Mouse (Mus musculus): ENCODE measurements at regions not wholly inside any gene's neighbourhood (a gene's known extent, or its start where the extent isn't known, plus 50 kb on each side); places are given as distances from the start of the nearest gene placed in this dataset.

DNA sequence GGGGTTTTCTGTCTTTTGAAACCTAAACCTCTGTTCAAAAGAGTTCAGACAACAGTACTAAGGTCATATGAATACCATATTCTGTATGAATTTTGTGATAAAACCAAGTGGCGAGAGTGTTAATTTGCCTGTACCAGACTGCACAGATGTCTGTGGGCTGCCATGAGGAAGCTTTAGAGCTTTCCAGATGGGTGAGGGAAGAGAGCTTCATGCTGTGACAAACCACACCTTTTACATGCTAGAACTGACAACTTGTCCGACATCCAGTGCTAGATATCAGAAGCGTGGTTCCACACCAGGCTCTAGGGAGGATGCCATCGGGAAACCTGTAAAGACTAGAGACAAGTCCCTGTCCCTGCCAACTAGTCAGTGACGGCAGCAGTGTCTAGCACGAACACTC, 60.9 kb upstream of the Gm10181 start:
- no peak overlapping the region for H3K27ac ChIP-seq (replicated peaks; ENCODE audit: low read depth, low read length)
- no peaks in the 10 kb centered on the region for H3K36me3 ChIP-seq (ENCODE audit: control insufficient read depth, insufficient read depth, low read length)
- 73% methylated on average over 6 of the region's 6 CpGs for WGBS
- no peak for DNase-seq (ENCODE audit: low spot score)
- H3K27me3 ChIP-seq (ENCODE audit: control insufficient read depth, insufficient read depth, low read length) = 0 out of 2 replicates have a peak, but pooled peaks cover 2% of the 10 kb centered on the region
- ATAC-seq (ENCODE audit: insufficient number of reproducible peaks, low FRiP score, low TSS enrichment, low read depth) = no peak
- H3K4me1 ChIP-seq (ENCODE audit: control insufficient read depth, insufficient read depth, low read length) = no peaks in the 10 kb centered on the region
- H3K4me3 ChIP-seq (ENCODE audit: low read depth, low read length) = no peak overlapping the region
- no peak overlapping the region for H3K4me2 ChIP-seq (ENCODE audit: low read depth, severe bottlenecking)
- no peak overlapping the region for H3K9ac ChIP-seq (ENCODE audit: low read length)
- H3K9me3 ChIP-seq (ENCODE audit: control insufficient read depth, low read length) = no peaks in the 10 kb centered on the region

DNA sequence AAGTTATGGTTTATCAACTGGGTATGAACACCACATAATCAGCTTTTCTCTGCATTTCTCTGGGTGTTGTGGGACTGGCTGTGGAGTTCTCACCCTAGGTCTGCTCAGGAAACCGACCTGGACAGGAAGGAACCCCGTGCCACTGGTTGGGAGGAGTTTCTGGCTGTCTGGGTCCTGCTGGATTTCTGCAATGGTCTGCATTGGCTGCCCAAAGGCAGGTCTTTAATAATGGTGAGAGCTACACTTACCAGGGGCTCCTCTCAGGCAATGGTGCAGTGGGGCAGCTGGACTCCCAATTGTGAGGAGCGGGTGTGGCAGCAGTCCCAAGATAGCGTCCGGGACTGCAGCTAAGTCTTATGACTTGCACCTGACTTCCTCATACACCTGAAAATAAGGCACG, 57.8 kb upstream of the Gm10181 start:
- Histone ChIP-seq H3K36me3 (ENCODE audit: control insufficient read depth, insufficient read depth, low read length) (no peaks in the 10 kb centered on the region), H3K27me3 (ENCODE audit: control insufficient read depth, insufficient read depth, low read length) (0 out of 2 replicates have a peak, but pooled peaks cover 2% of the 10 kb centered on the region), H3K27ac (replicated peaks; ENCODE audit: low read depth, low read length) (no peak overlapping the region), H3K9ac (ENCODE audit: low read length) (no peak overlapping the region), H3K4me2 (ENCODE audit: low read depth, severe bottlenecking) (no peak overlapping the region), H3K4me3 (ENCODE audit: low read depth, low read length) (no peak overlapping the region), H3K9me3 (ENCODE audit: control insufficient read depth, low read length) (no peaks in the 10 kb centered on the region), H3K4me1 (ENCODE audit: control insufficient read depth, insufficient read depth, low read length) (no peaks in the 10 kb centered on the region)
- DNase-seq (ENCODE audit: low spot score) (no peak), ATAC-seq (ENCODE audit: insufficient number of reproducible peaks, low FRiP score, low TSS enrichment, low read depth) (no peak)
- WGBS = 90% methylated on average over 6 of the region's 6 CpGs

Measured in limb, embryonic 11.5 days (tissue).